Mouse (Mus musculus): ENCODE data around the gene Gtdc1.

Gene Gtdc1

DNA sequence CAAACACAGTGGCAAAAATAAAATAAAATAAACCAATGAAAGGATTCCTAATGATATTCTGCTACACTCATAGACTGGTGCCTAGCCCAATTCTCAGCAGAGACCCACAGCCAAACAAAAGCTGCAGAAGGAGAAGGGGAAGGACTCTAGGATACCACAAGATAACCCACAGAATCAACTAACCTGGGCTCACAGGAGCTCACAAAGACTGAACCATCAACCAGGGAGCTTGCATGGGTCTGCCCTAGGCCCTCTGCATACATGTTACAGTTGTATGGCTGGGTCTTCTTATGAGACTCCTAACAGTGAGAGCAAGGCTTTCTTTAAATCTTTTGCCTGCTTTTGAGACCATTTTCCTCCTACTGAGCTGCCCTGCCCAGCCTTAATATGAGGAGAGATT lies 2.8 kb downstream of the Gtdc1 start:
- DNase-seq (ENCODE audit: low read depth, low spot score): no peak

GRCm38 (mm10) chr2:44923056-44923883 lies 4.2 kb downstream of the Gtdc1 start:
- DNase-seq (ENCODE audit: low read depth, low spot score): no peak

GRCm38 (mm10) chr2:44922500-44922899 lies 5.0 kb downstream of the Gtdc1 start:
- no peak for DNase-seq (ENCODE audit: low read depth, low spot score)

- no peak for DNase-seq (ENCODE audit: low read depth, low spot score)
Observed at GRCm38 (mm10) chr2:44920471-44920870, 7.0 kb downstream of the Gtdc1 start.

GRCm38 (mm10) chr2:44919326-44919725 lies 8.1 kb downstream of the Gtdc1 start:
- DNase-seq (ENCODE audit: low read depth, low spot score): no peak

DNA sequence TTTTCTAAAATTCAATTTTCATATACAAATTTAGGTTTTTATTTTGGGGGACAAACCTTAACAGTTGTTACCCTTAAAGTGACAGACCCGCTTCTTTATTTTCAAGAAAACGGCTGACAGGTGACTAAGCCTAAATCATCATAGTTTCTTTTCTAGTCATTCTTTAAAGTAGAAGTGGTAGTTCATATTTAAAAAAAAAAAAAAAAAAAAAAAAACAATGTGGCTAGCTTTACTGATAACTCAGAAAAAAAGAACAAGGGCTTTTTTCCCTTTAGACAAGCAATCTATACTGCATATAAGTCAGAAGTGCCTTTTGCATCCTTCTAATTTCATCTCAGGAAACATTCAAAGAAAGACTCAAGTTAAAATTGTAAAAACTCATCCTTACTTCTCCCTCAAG lies 8.7 kb downstream of the Gtdc1 start:
- DNase-seq (ENCODE audit: low read depth, low spot score): no peak

DNA sequence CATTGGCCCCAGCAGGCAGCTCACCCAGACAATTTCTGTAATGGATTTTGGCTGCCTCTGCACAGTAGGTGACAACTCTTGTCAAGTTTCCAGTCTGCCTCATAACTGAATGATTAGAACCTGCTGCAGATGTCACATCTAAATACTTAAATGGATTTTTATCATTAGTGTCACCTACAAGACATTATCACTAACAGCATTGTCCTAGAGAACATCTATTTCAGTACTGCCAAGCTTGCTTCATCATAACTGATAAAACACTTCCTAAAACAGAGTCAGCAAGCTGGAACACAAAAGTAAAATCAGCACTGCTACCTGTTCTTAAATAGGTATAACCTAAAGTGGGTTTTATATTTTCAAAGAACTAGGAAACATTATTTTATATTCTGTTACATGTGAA lies 11.2 kb downstream of the Gtdc1 start:
- no peak for DNase-seq (ENCODE audit: low read depth, low spot score)

GRCm38 (mm10) chr2:44897801-44898200 lies 29.7 kb downstream of the Gtdc1 start:
- no peak for DNase-seq (ENCODE audit: low read depth, low spot score)

DNA sequence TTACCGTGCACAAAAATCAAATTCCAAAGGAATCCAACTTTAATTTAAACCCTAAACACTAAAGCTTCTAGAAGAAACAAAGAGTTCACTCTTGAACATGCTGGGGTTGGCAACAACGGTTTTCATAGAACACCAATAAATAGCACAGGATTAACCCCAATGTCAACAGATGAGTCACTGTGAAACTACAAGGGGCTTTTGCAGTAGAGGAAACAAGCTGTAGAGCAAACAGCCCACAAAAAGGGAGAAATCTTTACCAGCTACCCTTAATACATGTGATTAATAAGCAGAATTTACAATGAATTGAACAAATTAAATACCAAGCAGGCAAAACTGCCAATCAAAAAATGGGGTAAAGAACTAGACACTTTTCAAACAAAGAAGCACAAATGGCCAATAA lies 53.7 kb downstream of the Gtdc1 start:
- no peak for DNase-seq (ENCODE audit: low read depth, low spot score)

GRCm38 (mm10) chr2:44864726-44865125 lies 62.7 kb downstream of the Gtdc1 start:
- DNase-seq (ENCODE audit: low read depth, low spot score): no peak

GRCm38 (mm10) chr2:44854475-44854874 lies 73.0 kb downstream of the Gtdc1 start:
- DNase-seq (ENCODE audit: low read depth, low spot score): no peak

- no peak for DNase-seq (ENCODE audit: low read depth, low spot score)
Observed at GRCm38 (mm10) chr2:44849666-44850065, 77.8 kb downstream of the Gtdc1 start.

- DNase-seq (ENCODE audit: low read depth, low spot score): no peak
Observed at GRCm38 (mm10) chr2:44848156-44848555, 79.3 kb downstream of the Gtdc1 start.

DNA sequence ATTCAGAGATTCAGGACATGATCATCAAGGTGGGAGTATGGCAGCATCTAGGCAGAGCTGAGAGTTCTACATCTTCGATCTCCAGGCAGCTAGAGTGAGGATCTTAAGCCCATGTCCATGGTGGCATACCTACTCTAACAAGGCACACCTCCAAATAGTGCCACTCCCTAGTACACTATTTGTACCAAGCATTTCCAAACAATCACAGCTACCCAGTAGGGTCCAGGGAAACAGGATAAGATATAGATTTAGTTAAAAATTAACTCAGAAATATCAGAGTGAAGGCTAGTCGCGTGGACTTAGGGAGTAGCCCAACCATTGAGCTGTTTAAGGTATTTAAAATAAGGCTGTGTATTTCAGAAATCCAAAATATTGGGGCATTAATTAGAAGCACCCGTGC lies 82.0 kb downstream of the Gtdc1 start:
- DNase-seq (ENCODE audit: low read depth, low spot score): no peak

GRCm38 (mm10) chr2:44829753-44830152 lies 97.7 kb downstream of the Gtdc1 start:
- no peak for DNase-seq (ENCODE audit: low read depth, low spot score)

DNA sequence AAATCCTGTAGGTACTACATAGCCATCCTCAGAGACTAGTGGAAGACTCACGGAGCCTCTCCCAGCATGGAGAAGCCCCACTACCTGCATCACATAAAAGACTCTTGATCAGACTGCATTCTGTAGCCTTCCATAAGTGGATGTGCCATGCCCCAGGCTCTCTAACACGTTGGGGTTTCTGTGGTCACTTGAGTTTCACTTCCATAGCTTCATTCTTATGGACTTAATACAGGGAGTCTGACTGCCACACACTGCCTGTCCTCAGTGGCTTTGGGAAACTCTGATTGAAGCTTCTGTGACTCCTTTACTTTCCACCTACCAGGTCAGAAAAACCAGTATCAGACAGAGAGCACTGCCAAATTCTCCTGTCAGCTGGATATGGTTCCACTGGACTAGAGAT lies 98.1 kb downstream of the Gtdc1 start:
- DNase-seq (ENCODE audit: low read depth, low spot score): no peak

- DNase-seq (ENCODE audit: low read depth, low spot score): no peak
Observed at GRCm38 (mm10) chr2:44826609-44827008, 100.8 kb downstream of the Gtdc1 start.

GRCm38 (mm10) chr2:44817787-44818186 lies 109.7 kb downstream of the Gtdc1 start:
- DNase-seq (ENCODE audit: low read depth, low spot score): no peak

DNA sequence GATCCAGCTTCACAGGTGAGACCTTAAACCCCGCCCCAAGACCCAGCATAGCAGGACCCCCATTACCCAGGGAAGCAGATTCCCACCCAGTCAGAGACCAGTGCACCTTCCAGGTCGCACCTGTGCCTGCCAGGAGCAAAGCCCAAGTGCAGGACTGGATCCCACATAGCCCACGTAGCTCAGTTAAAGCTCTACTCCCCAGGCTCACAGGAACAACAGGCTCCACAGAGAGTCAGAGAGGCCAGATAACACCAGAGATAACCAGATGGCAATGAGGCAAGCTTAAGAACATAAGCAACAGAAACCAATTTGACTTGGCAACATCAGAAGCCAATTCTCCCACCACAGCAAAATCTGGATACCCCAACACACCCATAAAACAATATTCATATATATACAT lies 113.7 kb downstream of the Gtdc1 start:
- no peak for DNase-seq (ENCODE audit: low read depth, low spot score)

DNA sequence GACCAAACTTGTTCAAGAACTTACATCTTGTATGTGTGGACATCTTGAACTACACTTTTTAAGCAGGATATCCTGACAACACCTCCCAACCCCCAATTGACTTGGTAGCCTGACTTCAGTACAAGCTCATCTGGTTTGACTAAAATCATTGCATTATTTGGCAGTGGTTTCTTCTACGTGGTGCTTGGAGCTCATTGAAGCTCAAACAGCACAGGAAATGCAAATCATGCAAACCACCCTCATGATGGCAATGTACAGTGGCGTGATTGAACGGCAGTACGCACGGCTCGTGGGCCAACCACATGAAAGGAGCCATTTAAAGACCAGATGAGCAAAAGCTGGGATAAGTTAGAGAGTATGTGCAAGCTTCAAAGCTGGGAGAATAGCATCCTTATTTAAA lies 123.0 kb downstream of the Gtdc1 start:
- DNase-seq (ENCODE audit: low read depth, low spot score): no peak

- DNase-seq (ENCODE audit: low read depth, low spot score): no peak
Observed at GRCm38 (mm10) chr2:44801361-44801760, 126.1 kb downstream of the Gtdc1 start.

- no peak for DNase-seq (ENCODE audit: low read depth, low spot score)
Observed at GRCm38 (mm10) chr2:44791840-44792239, 135.6 kb downstream of the Gtdc1 start.

- DNase-seq (ENCODE audit: low read depth, low spot score): no peak
Observed at GRCm38 (mm10) chr2:44791134-44791533, 136.3 kb downstream of the Gtdc1 start.

- no peak for DNase-seq (ENCODE audit: low read depth, low spot score)
Observed at GRCm38 (mm10) chr2:44782746-44783145, 144.7 kb downstream of the Gtdc1 start.

Data from mesoderm, embryonic 11.5 days (tissue).